ENCODE assay signal across 23 mouse cellular contexts in the genomic region with DNA sequence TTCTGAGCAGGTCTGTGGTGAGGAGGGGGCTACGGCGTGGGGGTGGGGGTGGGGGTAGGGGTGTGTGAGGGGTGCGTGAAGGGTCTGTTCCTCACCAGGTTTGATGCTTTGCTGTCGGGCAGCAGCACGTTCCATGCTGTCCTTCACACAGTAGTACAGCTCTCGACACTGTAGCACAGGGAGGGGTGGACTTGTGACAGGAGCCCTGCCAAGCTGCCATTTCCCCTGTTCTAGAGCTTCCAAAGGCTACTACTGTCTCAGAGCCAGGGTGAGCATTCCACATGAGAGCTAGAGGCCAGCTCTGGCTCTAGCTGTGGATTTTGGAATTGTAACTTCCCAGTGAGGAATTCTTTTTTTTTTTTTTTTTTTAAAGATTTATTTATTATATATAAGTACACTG. TPM values are rescaled to one million over a fixed set of nuclear protein-coding genes. Genes with fewer than 3 reads are reported as not detected.
"Had no signal": no experiment of that assay in that cellular context is flagged by ENCODE, and none has a peak within 500 bp of the region (broad histone marks: within the 10 kb centered on the region; RNA-seq: fewer than 3 reads in every experiment).

No protein-coding gene starts in this region.

- H3K4me2 ChIP-seq: limb, embryonic 13.5 days; liver, embryonic 12.5 days; liver, embryonic 15.5 days; midbrain, embryonic 13.5 days; neural tube, embryonic 13.5 days had no signal

- H3K4me1 ChIP-seq: limb, embryonic 10.5 days; limb, embryonic 13.5 days; liver, embryonic 15.5 days; midbrain, embryonic 10.5 days; midbrain, embryonic 13.5 days; neural tube, embryonic 13.5 days had no signal

- H3K9me3 ChIP-seq: limb, embryonic 10.5 days; limb, embryonic 13.5 days; liver, embryonic 12.5 days; liver, embryonic 15.5 days; megakaryocyte, embryonic 14.5 days; midbrain, embryonic 10.5 days; midbrain, embryonic 13.5 days; neural tube, embryonic 13.5 days had no signal

- H3K27ac ChIP-seq: kidney, postnatal 0 days; limb, embryonic 10.5 days; limb, embryonic 13.5 days; liver, embryonic 12.5 days; liver, embryonic 15.5 days; midbrain, embryonic 10.5 days; midbrain, embryonic 13.5 days; neural tube, embryonic 13.5 days had no signal

- H3K4me3 ChIP-seq: layer of hippocampus, adult 2 months; limb, embryonic 10.5 days; limb, embryonic 13.5 days; liver, embryonic 12.5 days; liver, embryonic 15.5 days; megakaryocyte, embryonic 14.5 days; midbrain, embryonic 10.5 days; midbrain, embryonic 13.5 days; myocyte; neural tube, embryonic 13.5 days had no signal

- ATAC-seq: liver, embryonic 12.5 days; midbrain, embryonic 13.5 days; midbrain, embryonic 16.5 days had no signal

- DNase-seq: kidney, adult 2 months; kidney, postnatal 25 days; layer of hippocampus, adult 9-11 months; liver; lung, adult 18-20 months; retina, postnatal 1 day; right cerebral cortex, postnatal 25 days; thymus, adult 2 months; thymus, postnatal 14 days; thymus, postnatal 4 days had no signal

- H3K9ac ChIP-seq: limb, embryonic 13.5 days; liver, embryonic 12.5 days; liver, embryonic 15.5 days; midbrain, embryonic 13.5 days; neural tube, embryonic 13.5 days had no signal

- H3K27me3 ChIP-seq: limb, embryonic 13.5 days; liver, embryonic 12.5 days; liver, embryonic 15.5 days; megakaryocyte, embryonic 14.5 days; midbrain, embryonic 13.5 days; neural tube, embryonic 13.5 days had no signal

RNA-seq across cellular contexts. Expression of a gene that starts 25.0 kb away (rescaled TPM):
- polyA plus RNA-seq: kidney, embryonic 14.5 days; limb, embryonic 13.5 days; midbrain, embryonic 13.5 days had no signal
